Mouse (Mus musculus): ENCODE measurements at regions not wholly inside any gene's neighbourhood (a gene's known extent, or its start where the extent isn't known, plus 50 kb on each side); places are given as distances from the start of the nearest gene placed in this dataset.

- TF ChIP-seq CTCF (IDR thresholded peaks at IDR 0.05; ENCODE audit: borderline replicate concordance, insufficient read depth, low read length) (no peak), POLR2A (IDR thresholded peaks at IDR 0.05; ENCODE audit: low read depth, low read length) (no peak)
Observed at GRCm38 (mm10) chr2:50822738-50823137, 326.2 kb downstream of the Rnd3 start.
